Mouse (Mus musculus) B cell, adult 67 days (primary cell): ENCODE measurements around the gene Ccdc189. TPM values are rescaled to one million over a fixed set of nuclear protein-coding genes. Genes with fewer than 3 reads are reported as not detected.

Experiments
- total RNA-seq, 2 experiments: library from RNA; stranded (reverse); gene quantifications; 4 replicates each; pipeline ENCODE4 v1.2.4; 2023

The Ccdc189 gene
- total RNA-seq = 1 to 10 TPM; 1.0 to 1.3 TPM

DNA sequence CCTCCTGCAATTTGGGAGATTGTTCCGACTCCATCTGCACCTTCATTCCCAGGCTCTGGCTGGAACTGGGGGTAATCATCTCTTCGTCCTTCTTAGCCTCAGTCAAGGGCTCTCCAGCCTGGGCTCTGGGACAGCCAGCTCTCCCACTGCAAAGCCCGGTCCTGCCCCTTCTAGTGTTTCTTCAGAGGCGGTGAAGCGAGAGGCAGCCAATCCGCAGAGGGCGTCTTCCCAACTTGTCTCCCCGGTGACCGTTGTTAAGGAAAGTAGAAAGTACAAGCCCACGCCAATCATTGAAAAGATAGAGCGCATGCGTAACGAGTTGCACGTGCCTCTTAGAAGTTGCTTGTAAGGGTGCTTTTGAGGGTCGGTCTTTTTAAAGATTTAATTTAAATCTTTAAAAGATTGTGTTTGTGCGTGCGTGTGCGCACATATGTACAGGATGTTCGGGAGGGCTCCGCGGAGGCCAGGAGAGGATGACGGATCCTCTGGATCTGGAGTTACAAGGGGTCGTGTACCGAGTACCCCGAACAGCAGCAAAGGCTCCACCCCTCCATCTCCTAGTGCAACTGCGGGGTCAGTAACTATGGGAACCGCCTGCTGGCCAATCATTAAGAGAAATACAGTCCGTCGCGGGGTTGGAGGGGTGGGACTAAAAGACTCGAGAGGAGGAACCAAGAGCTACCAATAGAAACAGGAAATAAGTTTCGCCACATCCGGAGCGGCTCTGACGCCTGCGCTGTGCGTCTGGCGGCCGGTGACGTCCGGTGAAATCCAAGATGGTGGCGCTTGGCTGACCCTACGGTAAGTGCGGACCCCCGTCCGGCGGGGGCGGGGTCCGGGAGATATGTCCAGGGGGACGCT, at the start of gene Ccdc189, which contains the start of gene Rnf40:
Gene Ccdc189 (minus strand): TSS at position 585 of the 861 bp plus-strand sequence.
Gene Rnf40 (plus strand): TSS at position 757 of the 861 bp plus-strand sequence.

GRCm38 (mm10) chr7:127614891-127615843, 26.8 kb upstream of the Ccdc189 start, which contains the start of gene Zfp629:
Gene Zfp629 (minus strand): TSS chr7:127615797.

DNA sequence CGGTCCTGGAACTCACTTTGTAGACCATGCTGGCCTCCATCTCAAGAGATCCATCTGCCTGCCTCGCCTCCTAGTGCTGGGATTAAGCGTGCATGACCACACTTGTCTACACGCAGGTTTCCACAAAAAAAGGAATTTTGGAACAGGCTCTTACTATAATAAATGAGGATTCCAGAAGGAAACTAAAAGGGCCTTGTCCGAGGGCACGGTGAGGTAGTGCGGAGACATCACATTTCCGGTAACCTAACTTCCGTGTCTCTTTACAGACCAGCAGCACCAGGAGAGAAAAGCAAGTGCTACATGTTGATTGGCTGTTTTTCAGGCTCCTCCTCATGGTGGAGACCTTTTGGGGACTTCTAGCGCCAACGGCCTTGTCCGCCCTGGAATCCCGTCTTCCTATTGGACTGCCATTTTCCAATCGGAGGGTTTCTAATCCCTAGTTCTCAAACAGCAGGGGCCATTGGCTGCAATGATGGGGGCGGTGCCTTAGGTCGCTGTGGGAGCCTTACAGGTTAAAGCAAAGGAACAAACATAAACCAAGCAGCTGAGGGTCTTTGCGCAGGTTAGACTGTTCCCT, 15.4 kb downstream of the Ccdc189 start, which contains the start of gene Phkg2:
Gene Phkg2 (plus strand): TSS at position 446 of the 577 bp plus-strand sequence.

GRCm38 (mm10) chr7:127561340-127561858, 27.0 kb downstream of the Ccdc189 start, which contains the start of gene Tmem265:
Gene Tmem265 (plus strand): TSS chr7:127561390.

Other genes with a start within 250 kb of the Ccdc189 start
- gene Zfp768, start 243.0 kb downstream of the Ccdc189 start, total RNA-seq = 1 to 10 TPM; 3.0 to 4.8 TPM
- 10 to 100 TPM; 13.5 to 17.4 TPM for gene Zfp747, start 212.5 kb downstream of the Ccdc189 start, total RNA-seq
- gene 9130019O22Rik, start 201.4 kb downstream of the Ccdc189 start, total RNA-seq = 1 to 10 TPM; 4.7 to 5.4 TPM
- 1 to 10 TPM; 6.2 to 8.6 TPM for gene E430018J23Rik, start 195.0 kb downstream of the Ccdc189 start, total RNA-seq
- gene Zfp764, start 181.8 kb downstream of the Ccdc189 start, total RNA-seq = 10 to 100 TPM; 10.5 to 13.3 TPM
- gene Zfp688, start 166.5 kb downstream of the Ccdc189 start, total RNA-seq = 10 to 100 TPM; 13.8 to 22.7 TPM
- gene Zfp689, start 139.4 kb downstream of the Ccdc189 start, total RNA-seq = 1 to 10 TPM; 4.7 to 6.6 TPM
- 100 to 1,000 TPM; 166 to 171 TPM for gene Prr14, start 129.0 kb downstream of the Ccdc189 start, total RNA-seq
- gene Fbrs, start 109.4 kb downstream of the Ccdc189 start, total RNA-seq = 100 to 1,000 TPM; 272 to 327 TPM
- 100 to 1,000 TPM; 208 to 213 TPM for gene Srcap, start 76.6 kb downstream of the Ccdc189 start, total RNA-seq
- gene Gm42715, start 69.0 kb downstream of the Ccdc189 start, total RNA-seq = 10 to 100 TPM; 44.1 to 48.8 TPM
- 1 to 10 TPM in 1 of 2 experiments, not detected in 1; 6.6 TPM for gene Tmem265, start 27.2 kb downstream of the Ccdc189 start, total RNA-seq
- 100 to 1,000 TPM; 143 to 159 TPM for gene Phkg2, start 15.3 kb downstream of the Ccdc189 start, total RNA-seq
- gene Rnf40, start 172 bp upstream of the Ccdc189 start, total RNA-seq = 100 to 1,000 TPM; 152 to 153 TPM
- 1 to 10 TPM; 4.0 to 5.6 TPM for gene Zfp629, start 27.2 kb upstream of the Ccdc189 start, total RNA-seq
- 10 to 100 TPM; 57.9 to 70.7 TPM for gene Bcl7c, start 120.3 kb upstream of the Ccdc189 start, total RNA-seq
- not detected for gene Ctf1, start 124.1 kb upstream of the Ccdc189 start, total RNA-seq
- not detected for gene Ctf2, start 143.6 kb upstream of the Ccdc189 start, total RNA-seq
- gene Fbxl19, start 155.9 kb upstream of the Ccdc189 start, total RNA-seq = 10 to 100 TPM; 14.3 to 15.7 TPM
- 10 to 100 TPM; 38.3 to 40.4 TPM for gene Orai3, start 181.2 kb upstream of the Ccdc189 start, total RNA-seq
- 10 to 100 TPM; 71.9 to 94.6 TPM for gene Setd1a, start 188.1 kb upstream of the Ccdc189 start, total RNA-seq
- gene Gm49388, start 197.0 kb upstream of the Ccdc189 start, total RNA-seq = under 1 TPM in 1 of 2 experiments, not detected in 1; 0.53 TPM
- gene Hsd3b7, start 212.0 kb upstream of the Ccdc189 start, total RNA-seq = 1 to 10 TPM; 4.1 to 6.1 TPM
- 100 to 1,000 TPM; 143 to 167 TPM for gene Stx4a, start 235.7 kb upstream of the Ccdc189 start, total RNA-seq
- not detected for gene Stx1b, start 236.0 kb upstream of the Ccdc189 start, total RNA-seq